Mouse (Mus musculus) spleen, postnatal 4 days (tissue): ENCODE measurements around the gene Wdr83os.
"Not testable (repeated sequence)": the region's sequence is repeated elsewhere in the genome, so short reads cannot be mapped to it uniquely, and the experiment has no call there.

Experiments used
- DNase-seq, 2 experiments: peaks; one replicate each; pipeline ENCODE4 v3.0.0; 2022; ENCODE audit warnings: low spot score in 2 of 2

Gene Wdr83os

DNA sequence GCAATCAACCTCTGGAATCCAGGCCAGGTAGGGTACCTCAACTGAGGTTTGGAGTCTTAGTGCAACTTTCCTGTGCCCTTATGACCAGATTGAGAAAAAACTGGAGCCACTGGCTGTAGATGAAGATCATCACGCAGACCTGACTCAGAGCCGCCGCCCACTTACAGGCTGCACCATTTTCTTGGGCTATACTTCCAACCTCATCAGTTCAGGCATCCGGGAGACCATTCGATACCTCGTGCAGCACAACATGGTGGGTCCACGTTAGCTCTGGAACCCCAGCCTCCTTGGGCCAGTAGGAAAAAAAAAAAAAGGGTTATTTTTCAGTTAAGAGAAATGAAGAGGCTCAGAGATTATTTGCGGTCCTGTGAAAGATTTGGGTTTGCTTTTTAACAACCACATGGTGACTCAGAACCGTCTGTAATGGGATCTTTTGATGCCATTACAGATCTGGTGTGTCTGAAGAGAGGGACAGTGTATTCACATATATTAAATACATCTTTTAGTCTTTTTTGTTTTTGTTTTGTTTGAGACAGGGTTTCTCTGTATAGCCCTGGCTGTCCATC, 8.1 kb upstream of the Wdr83os start:
- DNase-seq = peak in 1 of 2 experiments; percentile 63

DNA sequence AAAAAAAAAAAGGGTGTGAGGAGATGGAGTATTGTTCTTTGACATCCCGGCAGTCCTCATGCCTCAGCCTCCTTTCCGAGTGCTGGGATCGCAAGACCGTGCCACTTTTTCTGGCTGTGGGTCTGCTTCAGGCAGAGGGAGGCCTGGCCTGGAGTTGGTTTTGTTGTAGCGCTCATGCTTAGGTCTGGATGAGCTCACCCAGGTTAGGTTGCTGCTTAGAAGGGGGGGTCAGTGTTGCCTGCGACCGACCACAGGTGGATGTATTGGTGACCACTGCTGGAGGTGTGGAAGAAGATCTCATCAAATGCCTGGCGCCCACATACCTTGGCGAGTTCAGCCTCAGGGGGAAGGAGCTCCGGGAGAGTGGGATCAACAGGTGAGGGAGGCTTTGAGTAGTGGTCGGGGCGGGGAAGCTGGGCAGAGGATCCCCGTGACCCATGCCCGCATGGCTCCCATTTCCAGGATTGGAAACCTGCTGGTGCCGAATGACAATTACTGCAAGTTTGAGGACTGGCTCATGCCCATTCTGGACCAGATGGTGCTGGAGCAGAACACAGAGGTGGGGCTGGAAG, 7.4 kb upstream of the Wdr83os start:
- DNase-seq = peak in 1 of 2 experiments; percentile 62

DNA sequence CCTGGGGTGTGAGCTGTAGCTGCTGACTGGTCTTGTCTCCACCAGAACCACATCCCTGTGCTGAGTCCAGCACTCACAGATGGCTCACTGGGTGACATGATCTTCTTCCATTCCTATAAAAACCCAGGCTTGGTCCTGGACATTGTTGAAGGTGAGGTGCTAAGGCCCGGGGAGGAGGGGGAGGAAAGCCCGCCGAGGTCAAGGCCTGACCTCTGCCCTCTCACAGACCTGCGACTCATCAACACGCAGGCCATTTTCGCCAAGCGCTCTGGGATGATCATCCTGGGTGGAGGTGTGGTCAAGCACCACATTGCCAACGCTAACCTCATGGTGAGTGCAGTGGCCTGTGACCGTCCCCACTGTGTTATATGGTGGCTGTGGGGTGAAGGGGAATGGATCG, 6.4 kb upstream of the Wdr83os start:
- DNase-seq = no peak

DNA sequence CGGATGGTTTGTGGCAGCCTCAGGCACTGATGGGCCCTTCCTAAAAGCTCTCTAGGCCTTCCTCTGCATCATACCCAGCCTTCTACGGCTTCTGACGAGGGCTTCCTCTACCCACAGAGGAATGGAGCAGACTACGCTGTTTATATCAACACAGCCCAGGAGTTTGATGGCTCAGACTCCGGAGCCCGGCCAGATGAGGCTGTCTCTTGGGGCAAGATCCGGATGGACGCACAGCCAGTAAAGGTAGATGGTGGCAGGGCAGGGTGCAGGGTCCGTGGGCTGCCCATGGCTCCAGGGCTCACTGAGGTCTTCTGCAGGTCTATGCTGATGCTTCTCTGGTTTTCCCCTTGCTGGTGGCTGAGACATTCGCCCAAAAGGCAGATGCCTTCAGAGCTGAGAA, 5.9 kb upstream of the Wdr83os start:
- DNase-seq = peak in 1 of 2 experiments; percentile 59

DNA sequence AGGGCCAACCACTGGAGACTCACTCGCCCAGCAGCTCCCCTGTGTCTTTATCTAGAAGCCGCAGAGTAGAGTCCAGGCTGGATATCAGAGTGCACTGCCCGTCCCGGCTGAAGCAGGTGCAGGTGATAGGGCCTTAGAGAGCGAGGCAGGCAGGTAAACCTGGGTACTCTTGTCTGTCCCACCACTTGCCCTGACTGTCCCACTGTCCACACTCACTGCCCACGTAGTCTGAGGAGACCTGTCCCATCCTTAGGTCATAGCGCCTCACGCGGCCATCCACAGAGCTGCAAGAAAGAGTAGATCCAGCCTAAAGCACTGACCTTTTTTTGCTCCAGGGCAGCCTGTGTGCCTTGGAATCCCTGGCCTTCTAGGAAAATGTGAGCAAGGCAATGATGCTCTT, 4.5 kb upstream of the Wdr83os start:
- DNase-seq = peak; percentile 59 to 82

DNA sequence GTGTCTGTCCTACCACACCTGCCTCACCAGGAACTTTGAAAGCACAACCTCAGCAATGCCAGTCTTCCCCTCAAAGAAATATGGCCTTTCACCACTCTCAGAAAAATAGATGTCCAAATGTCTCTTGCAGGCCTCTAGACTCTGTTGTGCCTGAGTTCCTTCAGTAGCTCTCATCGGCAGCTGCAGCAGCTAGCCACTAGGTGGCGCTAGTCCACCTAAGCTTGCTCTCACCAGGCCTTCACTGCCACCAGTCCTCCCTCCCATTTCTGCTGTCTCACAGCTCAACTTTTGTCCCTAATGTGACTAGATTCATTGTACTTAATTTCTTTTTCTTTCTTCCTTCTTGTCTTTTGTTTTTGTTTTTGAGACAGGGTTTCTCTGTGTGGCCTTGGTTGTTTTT, 3.5 kb upstream of the Wdr83os start:
- DNase-seq = peak; percentile 81 to 91

DNA sequence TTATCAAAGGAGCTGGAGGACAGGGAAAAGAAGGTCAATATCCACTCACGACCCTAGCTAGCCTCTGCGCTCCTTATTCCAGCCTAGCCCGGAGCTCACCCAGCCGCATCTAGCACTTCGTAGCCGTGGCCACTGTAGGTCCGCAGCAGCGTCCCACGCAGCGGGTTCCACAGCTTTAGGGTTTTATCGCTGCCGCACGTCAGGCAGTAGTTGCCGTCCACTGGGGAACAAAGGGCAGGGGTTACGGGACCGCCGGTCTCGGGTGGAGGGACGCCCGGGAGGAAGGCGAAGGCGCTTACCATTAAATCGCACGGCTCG, 367 bp upstream of the Wdr83os start:
- DNase-seq = no peak

DNA sequence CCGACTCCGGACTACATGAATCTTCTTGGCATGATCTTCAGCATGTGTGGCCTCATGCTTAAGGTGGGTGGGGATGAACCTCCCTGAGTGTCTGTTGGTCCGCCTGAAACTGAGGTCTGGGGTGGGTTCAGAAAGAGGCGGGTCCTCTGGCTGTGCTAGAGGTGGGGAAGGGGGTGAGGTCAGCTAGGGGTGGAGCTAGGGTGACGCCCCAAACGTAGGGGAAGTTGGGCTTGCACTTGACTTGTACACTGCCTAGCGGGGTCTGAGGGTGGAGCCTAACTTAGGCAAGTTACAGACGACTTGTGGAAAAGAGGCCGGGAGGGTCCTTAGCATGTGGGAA, 646 bp downstream of the Wdr83os start, which contains the start of gene Wdr83:
Gene Wdr83 (minus strand): TSS at position 91 of the 340 bp plus-strand sequence.
- peak; percentile 72 to 79 for DNase-seq

DNA sequence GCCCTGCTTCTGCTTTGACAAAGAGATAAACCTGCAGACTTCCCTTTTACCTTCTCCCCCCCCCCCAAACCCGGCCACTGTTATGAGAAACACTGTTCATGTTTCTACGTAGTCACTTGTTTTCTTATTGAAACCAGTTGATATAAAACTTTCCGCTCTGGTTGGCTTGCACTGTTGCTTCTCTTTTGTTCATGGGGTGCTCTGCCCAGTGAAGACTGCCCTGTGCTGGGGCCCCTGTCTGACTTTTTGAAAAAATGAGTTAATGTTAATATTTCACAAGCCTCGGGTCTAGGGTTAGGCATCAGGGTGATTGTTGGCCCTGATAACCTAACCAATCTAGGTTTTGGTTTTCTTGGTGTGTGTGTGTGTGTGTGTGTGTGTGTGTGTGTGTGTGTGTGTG, 1.6 kb downstream of the Wdr83os start:
- not testable (repeated sequence) for DNase-seq

DNA sequence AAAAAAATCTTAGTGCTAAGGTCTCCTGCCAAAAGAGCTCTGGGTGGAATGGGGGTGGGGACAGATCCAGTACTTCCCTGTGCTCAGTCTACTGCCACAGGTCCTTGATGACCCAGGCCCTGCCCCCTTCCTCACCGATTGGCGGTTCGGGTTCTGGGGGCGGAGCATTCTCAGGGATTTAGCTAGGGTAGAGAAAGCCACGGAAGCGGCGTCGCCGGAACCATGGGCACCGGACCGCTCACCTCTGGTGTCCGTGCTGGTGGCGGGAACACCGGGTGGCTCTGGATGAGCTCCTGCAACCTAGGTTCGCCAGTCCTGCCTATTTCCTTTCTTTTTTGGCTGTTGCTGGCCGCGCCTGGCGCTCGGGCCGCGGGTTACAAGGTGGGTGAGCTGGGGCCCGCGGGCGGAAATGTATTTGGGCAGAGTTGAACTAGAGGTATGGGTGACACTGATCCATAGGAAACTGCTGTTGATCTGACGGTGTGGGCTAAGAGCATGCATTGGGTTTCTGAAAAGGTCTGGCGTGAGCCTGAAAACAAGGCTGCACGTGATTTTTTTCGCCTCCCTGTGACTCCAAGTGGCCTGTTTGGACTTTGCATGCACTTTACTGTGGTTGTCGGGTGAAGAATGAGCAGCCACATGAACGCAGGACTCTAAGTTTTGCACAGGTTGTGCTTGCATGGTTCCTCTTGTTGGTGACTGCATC, 2.7 kb downstream of the Wdr83os start, which contains the start of gene Man2b1:
Gene Man2b1 (plus strand): TSS at position 163 of the 706 bp plus-strand sequence.
- DNase-seq = peak; percentile 87 to 90

DNA sequence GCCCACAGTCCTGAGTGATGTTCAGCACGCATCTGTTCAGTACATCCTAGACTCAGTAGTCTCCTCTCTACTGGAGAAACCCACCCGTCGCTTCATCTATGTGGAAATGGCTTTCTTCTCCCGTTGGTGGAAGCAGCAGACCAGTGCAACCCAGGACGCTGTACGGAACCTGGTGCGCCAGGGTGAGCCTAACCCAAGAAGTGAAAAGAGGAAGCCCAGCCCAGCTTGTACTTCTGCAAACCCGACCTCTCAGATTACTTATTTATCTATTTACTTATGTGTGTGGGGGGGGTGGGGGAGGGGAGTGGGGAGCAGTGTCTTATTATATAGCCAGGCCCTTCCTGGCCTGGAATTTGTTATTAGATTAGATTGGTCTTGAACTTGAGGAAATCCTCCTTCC, 4.1 kb downstream of the Wdr83os start:
- no peak for DNase-seq

DNA sequence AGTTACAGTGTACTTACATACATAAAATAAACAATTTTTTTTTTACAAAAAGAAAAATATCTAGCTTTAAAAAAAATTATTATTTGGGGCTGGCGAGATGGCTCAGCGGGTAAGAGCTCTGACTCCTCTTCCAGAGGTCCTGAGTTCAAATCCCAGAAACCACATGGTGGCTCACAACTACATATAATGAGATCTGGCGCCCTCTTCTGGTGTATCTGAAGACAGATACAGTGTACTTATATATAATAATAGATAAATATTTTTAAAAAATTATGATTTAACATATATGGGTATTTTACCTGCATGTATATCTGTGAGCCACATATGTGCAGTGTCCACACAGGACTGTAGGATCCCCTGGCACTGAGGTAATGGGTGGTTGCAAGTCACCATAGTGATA, 5.7 kb downstream of the Wdr83os start:
- no peak for DNase-seq

DNA sequence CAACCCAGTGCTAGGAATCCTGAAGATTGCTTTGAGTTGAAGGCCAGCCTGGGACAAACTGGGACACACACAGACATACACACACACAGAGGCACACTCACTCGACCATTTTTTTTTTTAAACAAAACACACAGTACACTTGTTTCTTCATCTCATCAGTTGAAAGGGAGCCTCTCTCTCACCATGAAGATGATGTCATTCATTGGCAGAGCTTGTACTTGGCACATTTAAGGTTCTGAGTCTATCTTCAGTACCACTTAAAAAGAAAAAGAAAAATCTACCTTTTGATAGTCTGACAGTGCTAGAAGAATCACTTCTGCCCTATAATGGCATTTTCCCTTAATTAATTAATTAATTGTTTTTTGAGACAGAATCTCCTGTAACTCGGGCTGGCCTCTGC, 8.2 kb downstream of the Wdr83os start:
- no peak for DNase-seq

DNA sequence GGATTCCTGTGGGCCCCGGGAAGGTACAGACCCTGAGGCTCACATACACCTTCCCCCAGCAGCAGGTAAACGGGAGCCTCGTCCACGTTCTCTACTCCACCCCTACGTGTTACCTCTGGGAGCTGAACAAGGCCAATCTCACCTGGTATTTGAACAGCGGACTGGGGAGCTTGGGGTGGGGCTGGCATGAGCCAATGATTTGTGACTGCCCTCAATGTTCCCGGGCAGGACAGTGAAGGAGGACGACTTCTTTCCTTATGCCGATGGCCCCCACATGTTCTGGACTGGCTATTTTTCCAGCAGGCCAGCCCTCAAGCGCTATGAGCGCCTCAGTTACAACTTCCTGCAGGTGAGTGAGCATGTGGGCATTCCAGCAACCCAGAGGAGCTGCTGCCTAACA, 10.3 kb downstream of the Wdr83os start:
- peak in 1 of 2 experiments; percentile 55 for DNase-seq

DNA sequence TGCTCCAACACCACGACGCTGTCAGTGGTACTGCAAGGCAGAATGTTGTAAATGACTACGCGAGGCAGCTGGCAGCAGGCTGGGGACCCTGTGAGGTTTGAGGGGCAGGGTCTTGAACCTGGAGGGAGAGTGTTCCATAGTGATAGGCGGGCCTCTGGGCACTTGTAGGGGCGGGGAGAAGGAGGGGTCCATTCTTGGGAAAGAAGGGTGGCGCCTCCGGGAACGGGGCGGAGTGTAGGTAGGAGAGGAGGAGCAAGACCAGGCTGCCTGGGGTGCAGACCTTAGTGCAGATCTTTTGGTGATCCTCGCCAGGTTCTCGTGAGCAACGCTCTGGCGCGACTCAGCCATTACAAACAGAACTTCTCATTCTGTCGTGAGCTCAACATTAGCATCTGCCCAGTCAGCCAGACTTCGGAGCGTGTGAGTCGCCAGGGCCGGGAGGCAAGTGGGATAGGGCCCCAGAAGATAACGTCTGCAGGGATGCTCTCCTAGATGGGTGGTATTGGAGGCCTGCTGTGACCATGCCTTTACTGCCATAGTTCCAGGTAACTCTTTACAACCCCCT, 11.1 kb downstream of the Wdr83os start:
- DNase-seq = peak in 1 of 2 experiments; percentile 59

DNA sequence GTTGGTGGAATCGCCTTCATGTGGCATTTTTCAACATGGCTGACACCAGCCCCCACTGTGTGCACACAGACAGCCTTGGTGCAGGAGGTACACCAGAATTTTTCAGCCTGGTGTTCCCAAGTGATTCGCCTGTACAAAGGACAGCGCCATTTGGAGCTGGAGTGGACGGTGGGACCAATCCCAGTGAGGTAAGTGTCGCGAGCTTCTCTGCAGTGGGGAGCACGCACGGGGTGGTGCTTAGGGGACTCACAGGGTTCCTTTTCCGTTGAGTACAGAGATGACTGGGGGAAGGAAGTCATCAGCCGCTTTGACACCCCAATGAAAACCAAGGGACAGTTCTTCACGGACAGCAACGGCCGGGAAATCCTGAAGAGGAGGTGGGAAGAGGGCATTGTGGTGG, 14.5 kb downstream of the Wdr83os start:
- peak in 1 of 2 experiments; percentile 51 for DNase-seq

DNA sequence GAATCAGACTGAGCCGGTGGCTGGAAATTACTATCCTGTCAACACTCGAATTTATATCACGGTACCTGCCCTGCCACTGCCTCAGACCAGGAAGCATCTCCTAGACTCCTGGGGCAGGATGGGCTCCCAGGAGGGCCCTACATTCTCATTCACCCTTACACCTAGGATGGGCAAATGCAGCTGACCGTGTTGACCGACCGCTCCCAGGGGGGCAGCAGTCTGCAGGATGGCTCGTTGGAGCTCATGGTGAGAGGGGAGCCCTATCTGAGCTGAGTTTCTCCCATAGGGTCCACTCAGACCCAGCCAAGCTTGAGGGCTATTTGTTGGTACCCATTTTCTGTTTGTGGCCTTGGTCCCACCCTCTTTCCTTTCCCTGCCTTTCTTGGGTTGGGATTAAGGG, 15.0 kb downstream of the Wdr83os start:
- DNase-seq = no peak

DNA sequence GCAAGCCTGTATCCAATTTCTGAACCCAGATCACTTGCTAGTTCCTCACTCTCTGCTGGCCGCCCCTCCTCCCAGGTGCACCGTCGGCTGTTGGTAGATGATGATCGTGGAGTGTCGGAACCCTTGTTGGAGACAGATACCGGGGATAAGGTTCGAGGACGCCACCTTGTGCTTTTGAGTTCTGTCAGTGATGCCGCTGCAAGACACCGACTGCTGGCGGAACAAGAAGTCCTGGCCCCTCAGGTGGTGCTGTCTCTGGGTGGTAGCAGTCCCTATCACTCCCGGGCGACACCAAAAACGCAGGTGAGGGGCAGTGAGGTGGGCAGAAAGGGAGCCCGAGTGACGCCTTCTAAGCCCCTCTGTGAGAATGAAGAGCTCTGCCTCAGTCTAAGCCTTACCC, 15.7 kb downstream of the Wdr83os start:
- DNase-seq = no peak

DNA sequence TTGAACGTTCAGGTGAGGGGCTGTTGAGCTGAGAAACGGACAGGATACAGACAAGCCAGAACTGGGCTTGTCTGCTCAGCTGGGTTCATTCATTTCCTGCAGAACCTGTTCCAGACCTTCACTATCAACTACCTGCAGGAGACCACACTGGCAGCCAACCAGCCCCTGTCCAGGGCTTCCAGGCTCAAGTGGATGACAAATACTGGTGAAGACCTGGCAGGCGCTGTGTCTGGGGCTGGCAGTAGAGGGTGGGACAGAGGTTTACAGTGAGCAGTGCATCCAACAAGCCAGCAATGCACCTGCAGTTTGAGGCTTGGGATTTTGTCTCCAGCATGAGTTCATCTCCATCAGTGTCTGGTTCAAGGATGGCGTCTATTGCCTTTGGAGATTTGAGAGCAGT, 16.3 kb downstream of the Wdr83os start:
- peak in 1 of 2 experiments; percentile 50 for DNase-seq

DNA sequence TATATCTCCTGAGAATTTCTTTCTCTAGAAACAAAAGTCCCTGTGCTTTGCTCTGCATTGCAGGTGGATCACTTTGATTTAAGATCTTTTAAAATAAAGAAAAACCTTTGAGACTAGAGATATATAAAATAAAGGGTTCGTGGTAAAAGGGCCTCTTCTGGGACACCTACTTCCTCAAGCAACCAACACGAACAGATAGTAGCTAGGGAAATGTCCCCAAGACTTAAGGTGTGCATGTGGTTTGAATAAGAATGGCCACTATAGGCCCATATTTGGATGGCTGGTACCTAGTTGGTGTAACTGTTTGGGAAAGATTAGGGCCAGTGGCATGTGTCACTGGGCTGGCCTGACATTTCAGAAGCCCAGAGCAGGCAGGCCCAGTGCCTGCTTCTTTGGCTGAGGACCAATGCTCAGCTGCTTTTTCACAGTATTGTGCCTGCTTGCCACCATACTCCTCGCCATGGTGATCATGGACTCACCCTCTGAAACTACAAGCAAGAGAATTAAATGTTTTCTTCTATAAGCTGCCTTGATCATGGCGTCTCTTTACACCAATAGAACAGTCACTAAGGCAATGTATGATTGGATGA, 19.6 kb downstream of the Wdr83os start:
- no peak for DNase-seq

DNA sequence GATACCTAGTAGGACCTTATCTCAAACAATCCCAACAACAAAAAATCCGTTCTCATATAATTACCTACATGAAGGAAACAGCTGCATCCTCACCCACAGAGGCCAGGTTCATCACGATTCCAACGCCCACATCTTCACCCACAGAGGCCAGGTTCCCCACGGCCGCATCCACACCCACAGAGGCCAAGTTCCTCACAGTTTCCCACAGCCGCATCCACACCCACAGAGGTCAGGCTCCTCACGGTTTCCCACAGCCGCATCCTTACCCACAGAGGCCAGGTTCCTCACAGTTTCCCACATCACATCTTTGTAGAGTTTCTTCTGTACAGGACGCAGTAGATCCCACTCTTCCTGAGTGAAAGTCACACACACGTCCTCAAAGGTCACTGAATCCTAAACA, 32.7 kb downstream of the Wdr83os start:
- no peak for DNase-seq

DNA sequence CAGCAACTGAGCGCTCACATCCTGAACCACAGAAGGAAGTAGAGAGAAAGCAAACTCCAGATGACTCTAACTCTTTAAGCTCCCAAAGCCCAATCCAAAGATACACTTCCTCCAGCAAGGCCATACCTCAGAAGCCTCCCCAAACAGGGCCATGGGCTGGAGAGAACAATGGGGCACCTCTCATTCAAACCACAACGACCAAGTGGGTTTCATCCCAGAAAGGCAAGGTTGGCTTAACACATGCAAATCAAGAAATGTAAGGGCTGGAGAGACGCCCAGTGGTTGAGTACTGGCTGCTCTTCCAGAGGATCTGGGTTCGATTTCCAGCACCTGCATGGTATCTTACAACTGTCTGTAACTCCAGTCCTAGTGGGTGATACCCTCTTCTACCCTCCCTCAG, 35.0 kb downstream of the Wdr83os start:
- DNase-seq = no peak

DNA sequence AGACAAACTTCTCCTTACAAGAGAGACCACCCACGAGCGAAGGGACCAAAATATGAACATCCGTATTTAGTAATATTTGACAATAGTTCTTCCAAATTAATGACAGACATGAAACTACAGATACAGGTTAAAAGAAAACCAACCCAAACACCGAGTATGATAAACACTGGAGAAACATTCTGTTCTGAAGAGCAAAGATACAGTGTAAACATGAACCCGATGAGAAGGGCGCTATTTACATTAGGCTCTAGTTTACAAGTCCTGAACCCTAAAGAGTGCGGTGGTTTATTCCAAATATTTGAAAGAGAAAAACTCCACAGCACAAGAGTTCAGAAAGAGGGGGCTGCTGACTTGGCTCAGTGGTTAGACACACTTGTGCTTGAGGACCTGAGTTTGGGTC, 36.4 kb downstream of the Wdr83os start:
- no peak for DNase-seq
